Mouse (Mus musculus): ENCODE data around the gene Galnt17. TPM values are rescaled to one million over a fixed set of nuclear protein-coding genes. Genes with fewer than 3 reads are reported as not detected.

The Galnt17 gene
- total RNA-seq, 2 experiments from 2014 or later: 26.8 to 28.9 TPM

GRCm38 (mm10) chr5:130854430-130854829, 453.9 kb downstream of the Galnt17 start:
- no peak for DNase-seq
- intact Hi-C loops (cut with DNase I): loop anchor here (5.0 to 10.0 kb wide), 2 partner anchors 410 to 447 kb away; no protein-coding TSS in a partner anchor

DNA sequence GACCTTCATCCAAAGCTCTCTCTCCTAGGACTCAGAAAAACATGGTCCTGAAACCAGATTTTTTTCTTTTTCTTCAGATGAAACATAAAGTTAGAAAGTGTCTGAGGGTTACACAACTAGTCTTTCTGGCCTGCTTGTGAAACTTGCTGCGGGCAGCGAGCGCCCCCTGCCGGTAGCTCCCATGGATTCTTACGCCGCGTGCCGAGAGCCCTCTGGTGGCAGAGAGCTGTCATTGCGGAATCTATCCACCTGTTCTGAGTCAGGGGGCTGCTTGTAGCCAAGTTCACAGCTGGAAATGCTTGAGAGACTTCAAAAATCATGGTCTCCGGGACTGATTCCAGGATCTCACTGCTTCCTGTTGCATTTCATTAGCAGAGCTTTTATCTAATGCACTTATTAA, 454.9 kb downstream of the Galnt17 start:
- intact Hi-C loops (cut with DNase I): loop anchor here (2.0 to 10.0 kb wide), 3 partner anchors 409 to 579 kb away; no protein-coding TSS in a partner anchor

DNA sequence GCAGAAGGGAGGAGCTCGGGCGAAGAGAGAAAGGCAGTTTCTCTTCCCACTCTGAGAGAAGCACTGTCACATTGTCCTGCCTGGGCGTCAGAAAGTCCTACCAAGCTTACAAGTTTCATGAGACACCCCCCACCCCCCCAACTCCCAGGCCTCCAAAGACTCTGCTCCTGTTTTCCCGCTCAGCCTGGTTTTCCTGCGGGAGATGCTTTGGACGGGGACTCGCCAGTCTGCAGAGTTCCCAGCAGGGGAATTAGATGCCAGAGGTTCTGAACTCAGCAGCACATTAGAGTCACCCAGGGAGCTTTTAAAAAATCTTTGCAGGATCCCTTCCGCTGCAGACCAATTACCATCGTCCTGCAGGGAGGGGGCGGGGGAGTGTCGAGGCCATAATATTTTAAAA, 456.1 kb downstream of the Galnt17 start:
- no peak for DNase-seq
- intact Hi-C loops (cut with DNase I): loop anchor here (2.0 to 10.0 kb wide), 3 partner anchors 407 to 577 kb away; no protein-coding TSS in a partner anchor

More for the DNA sequence above, 454.9 kb downstream of the Galnt17 start:
- peak; percentile 91 for DNase-seq

DNA sequence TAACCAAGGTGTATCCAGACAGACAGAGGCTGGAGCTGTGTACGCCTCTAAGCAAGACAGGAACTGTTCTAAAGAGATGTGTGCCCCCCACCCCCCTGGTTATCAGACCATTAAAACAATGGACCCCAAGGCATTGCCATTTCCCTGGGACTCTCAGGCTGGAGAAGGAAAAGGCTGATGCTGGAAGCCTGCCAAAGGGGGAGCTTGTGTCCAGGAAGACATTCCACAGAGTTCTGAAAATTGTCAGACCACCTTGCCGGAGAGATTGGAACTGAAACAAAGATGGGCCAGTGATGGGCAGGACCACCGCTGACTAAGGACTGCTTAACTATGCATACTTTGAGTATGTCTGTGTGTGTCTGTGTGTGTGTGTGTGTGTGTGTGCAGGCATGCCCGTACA, 458.7 kb downstream of the Galnt17 start:
- no peak for DNase-seq
- intact Hi-C loops (cut with DNase I): loop anchor here (5.0 to 10.0 kb wide), 2 partner anchors 405 to 442 kb away; no protein-coding TSS in a partner anchor

- intact Hi-C loops (cut with DNase I): no loop called here
- DNase-seq: no peak
Measured at GRCm38 (mm10) chr5:130848562-130848961, 459.7 kb downstream of the Galnt17 start.

- intact Hi-C loops (cut with DNase I): no loop called here
- DNase-seq: peak; percentile 53
Measured at GRCm38 (mm10) chr5:130825797-130826196, 482.5 kb downstream of the Galnt17 start.
